Mouse (Mus musculus): Measurements from ENCODE around the gene Tbkbp1.

- TF ChIP-seq CTCF (IDR thresholded peaks at IDR 0.05; ENCODE audit: low read depth, low read length) = no peak
- no peak for TF ChIP-seq GATA1 (IDR thresholded peaks at IDR 0.05; ENCODE audit: borderline replicate concordance, low read length)
These were observed 9.0 kb upstream of the Tbkbp1 start for GRCm38 (mm10) chr11:97160341-97160740.

Measured in G1E (cell line).